Mouse (Mus musculus): Measurements from ENCODE around the gene Fsip1. TPM values are rescaled to one million over a fixed set of nuclear protein-coding genes. Genes with fewer than 3 reads are reported as not detected.

Gene Fsip1
- total and polyA plus RNA-seq, 2 experiments from 2014 or later = 1.2 to 6.1 TPM

- ATAC-seq (ENCODE audit: low FRiP score) (no peak), DNase-seq (ENCODE audit: low spot score) (no peak)
- Histone ChIP-seq H3K27ac (ENCODE audit: low read depth, low read length) (no peak overlapping the region), H3K4me2 (ENCODE audit: low read depth, low read length, poor library complexity, severe bottlenecking) (no peak overlapping the region), H3K9me3 (ENCODE audit: low read length) (no peaks in the 10 kb centered on the region), H3K27me3 (ENCODE audit: insufficient read depth, low read length) (no peaks in the 10 kb centered on the region), H3K4me3 (ENCODE audit: low read depth, low read length) (no peak overlapping the region), H3K36me3 (ENCODE audit: insufficient read depth, low read length) (no peaks in the 10 kb centered on the region), H3K9ac (replicated peaks; ENCODE audit: low read length, poor library complexity, severe bottlenecking) (no peak overlapping the region), H3K4me1 (ENCODE audit: insufficient read depth, low read length) (no peaks in the 10 kb centered on the region)
- WGBS = 75% methylated on average over 7 of the region's 7 CpGs
- TF ChIP-seq CTCF (IDR thresholded peaks at IDR 0.05) = no peak
Measured at GRCm38 (mm10) chr2:118124437-118124836, 132.3 kb downstream of the Fsip1 start.

DNA sequence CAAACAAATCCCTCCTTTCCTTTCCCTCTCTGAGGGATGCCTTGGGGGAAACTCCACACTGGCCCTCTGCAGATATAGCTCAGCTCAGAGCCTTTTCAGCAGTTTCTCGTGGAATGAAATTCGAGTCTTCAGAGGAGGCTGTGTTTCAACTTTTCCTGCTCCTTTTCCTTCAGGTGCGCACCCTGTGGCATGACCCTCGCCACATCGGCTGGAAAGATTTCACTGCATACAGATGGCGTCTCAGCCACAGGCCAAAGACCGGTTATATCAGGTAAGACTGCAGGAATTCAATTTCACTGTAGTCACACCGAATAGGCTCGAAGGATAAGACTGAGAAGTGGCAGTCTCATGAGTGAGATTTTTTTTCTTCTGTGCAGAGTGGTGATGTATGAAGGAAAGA lies 133.0 kb downstream of the Fsip1 start:
- Histone ChIP-seq H3K9ac (replicated peaks; ENCODE audit: low read length, poor library complexity, severe bottlenecking) (no peak overlapping the region), H3K4me2 (ENCODE audit: low read depth, low read length, poor library complexity, severe bottlenecking) (no peak overlapping the region), H3K27ac (ENCODE audit: low read depth, low read length) (no peak overlapping the region), H3K36me3 (ENCODE audit: insufficient read depth, low read length) (no peaks in the 10 kb centered on the region), H3K27me3 (ENCODE audit: insufficient read depth, low read length) (no peaks in the 10 kb centered on the region), H3K4me1 (ENCODE audit: insufficient read depth, low read length) (no peaks in the 10 kb centered on the region), H3K4me3 (ENCODE audit: low read depth, low read length) (no peak overlapping the region), H3K9me3 (ENCODE audit: low read length) (no peaks in the 10 kb centered on the region)
- WGBS = 86% methylated on average over 9 of the region's 9 CpGs
- no peak for DNase-seq (ENCODE audit: low spot score)
- ATAC-seq (ENCODE audit: low FRiP score) = no peak
- no peak for TF ChIP-seq CTCF (IDR thresholded peaks at IDR 0.05)

- no peaks in the 10 kb centered on the region for H3K4me1 ChIP-seq (ENCODE audit: insufficient read depth, low read length)
- no peak for ATAC-seq (ENCODE audit: low FRiP score)
- H3K27me3 ChIP-seq (ENCODE audit: insufficient read depth, low read length) = no peaks in the 10 kb centered on the region
- H3K4me3 ChIP-seq (ENCODE audit: low read depth, low read length) = no peak overlapping the region
- 96% methylated on average over 6 of the region's 6 CpGs for WGBS
- no peak overlapping the region for H3K27ac ChIP-seq (ENCODE audit: low read depth, low read length)
- no peak overlapping the region for H3K4me2 ChIP-seq (ENCODE audit: low read depth, low read length, poor library complexity, severe bottlenecking)
- no peak for TF ChIP-seq CTCF (IDR thresholded peaks at IDR 0.05)
- H3K9me3 ChIP-seq (ENCODE audit: low read length) = no peaks in the 10 kb centered on the region
- no peak for DNase-seq (ENCODE audit: low spot score)
- no peak overlapping the region for H3K9ac ChIP-seq (replicated peaks; ENCODE audit: low read length, poor library complexity, severe bottlenecking)
- H3K36me3 ChIP-seq (ENCODE audit: insufficient read depth, low read length) = no peaks in the 10 kb centered on the region
Measured at GRCm38 (mm10) chr2:118122291-118122690, 134.5 kb downstream of the Fsip1 start.

- H3K4me3 ChIP-seq (ENCODE audit: low read depth, low read length) = no peak overlapping the region
- H3K27ac ChIP-seq (ENCODE audit: low read depth, low read length) = no peak overlapping the region
- H3K27me3 ChIP-seq (ENCODE audit: insufficient read depth, low read length) = no peaks in the 10 kb centered on the region
- no peaks in the 10 kb centered on the region for H3K36me3 ChIP-seq (ENCODE audit: insufficient read depth, low read length)
- no peaks in the 10 kb centered on the region for H3K9me3 ChIP-seq (ENCODE audit: low read length)
- no peak for TF ChIP-seq CTCF (IDR thresholded peaks at IDR 0.05)
- H3K9ac ChIP-seq (replicated peaks; ENCODE audit: low read length, poor library complexity, severe bottlenecking) = no peak overlapping the region
- no peaks in the 10 kb centered on the region; the same call in 1 of the 2 replicates for H3K4me1 ChIP-seq (ENCODE audit: insufficient read depth, low read length)
- WGBS = 94% methylated on average over 7 of the region's 7 CpGs
- DNase-seq (ENCODE audit: low spot score) (no peak), ATAC-seq (ENCODE audit: low FRiP score) (no peak)
- no peak overlapping the region for H3K4me2 ChIP-seq (ENCODE audit: low read depth, low read length, poor library complexity, severe bottlenecking)
Measured at GRCm38 (mm10) chr2:118120751-118121150, 136.0 kb downstream of the Fsip1 start.

GRCm38 (mm10) chr2:118120095-118120494 lies 136.7 kb downstream of the Fsip1 start:
- H3K27me3 ChIP-seq (ENCODE audit: insufficient read depth, low read length) = no peaks in the 10 kb centered on the region
- no peak for DNase-seq (ENCODE audit: low spot score)
- H3K4me1 ChIP-seq (ENCODE audit: insufficient read depth, low read length) = peaks cover 2% of the 10 kb centered on the region; the same call in 1 of the 2 replicates
- no peak overlapping the region for H3K27ac ChIP-seq (ENCODE audit: low read depth, low read length)
- ATAC-seq (ENCODE audit: low FRiP score) = no peak
- WGBS = 96% methylated on average over 11 of the region's 11 CpGs
- H3K4me2 ChIP-seq (ENCODE audit: low read depth, low read length, poor library complexity, severe bottlenecking) = no peak overlapping the region
- H3K9me3 ChIP-seq (ENCODE audit: low read length) = no peaks in the 10 kb centered on the region
- H3K4me3 ChIP-seq (ENCODE audit: low read depth, low read length) = no peak overlapping the region
- H3K36me3 ChIP-seq (ENCODE audit: insufficient read depth, low read length) = no peaks in the 10 kb centered on the region
- no peak overlapping the region for H3K9ac ChIP-seq (replicated peaks; ENCODE audit: low read length, poor library complexity, severe bottlenecking)
- no peak for TF ChIP-seq CTCF (IDR thresholded peaks at IDR 0.05)

GRCm38 (mm10) chr2:118119684-118120083 lies 137.1 kb downstream of the Fsip1 start:
- no peak overlapping the region for H3K4me3 ChIP-seq (ENCODE audit: low read depth, low read length)
- ATAC-seq (ENCODE audit: low FRiP score) = no peak

More at GRCm38 (mm10) chr2:118119684-118120083, 137.1 kb downstream of the Fsip1 start:
- Histone ChIP-seq H3K4me1 (ENCODE audit: insufficient read depth, low read length) (peaks cover 5% of the 10 kb centered on the region; the same call in 1 of the 2 replicates), H3K27ac (ENCODE audit: low read depth, low read length) (no peak overlapping the region), H3K36me3 (ENCODE audit: insufficient read depth, low read length) (no peaks in the 10 kb centered on the region), H3K27me3 (ENCODE audit: insufficient read depth, low read length) (no peaks in the 10 kb centered on the region), H3K4me2 (ENCODE audit: low read depth, low read length, poor library complexity, severe bottlenecking) (no peak overlapping the region), H3K9ac (replicated peaks; ENCODE audit: low read length, poor library complexity, severe bottlenecking) (no peak overlapping the region), H3K9me3 (ENCODE audit: low read length) (no peaks in the 10 kb centered on the region)
- no peak for TF ChIP-seq CTCF (IDR thresholded peaks at IDR 0.05)
- WGBS = 97% methylated on average over 12 of the region's 12 CpGs
- no peak for DNase-seq (ENCODE audit: low spot score)
